Mouse (Mus musculus) heart, adult 18-20 months (tissue): ENCODE measurements at regions not wholly inside any gene's neighbourhood (a gene's known extent, or its start where the extent isn't known, plus 50 kb on each side); places are given as distances from the start of the nearest gene placed in this dataset.
A peak's percentile ranks its signal among the peaks of the same experiment; 100 is the strongest.
"Not testable (repeated sequence)": the region's sequence is repeated elsewhere in the genome, so short reads cannot be mapped to it uniquely, and the experiment has no call there.

Experiments
- DNase-seq, 2 experiments: peaks; one replicate each; pipeline ENCODE4 v3.0.0; 2021 to 2022; ENCODE audit warnings: mixed read lengths in 1 of 2

DNA sequence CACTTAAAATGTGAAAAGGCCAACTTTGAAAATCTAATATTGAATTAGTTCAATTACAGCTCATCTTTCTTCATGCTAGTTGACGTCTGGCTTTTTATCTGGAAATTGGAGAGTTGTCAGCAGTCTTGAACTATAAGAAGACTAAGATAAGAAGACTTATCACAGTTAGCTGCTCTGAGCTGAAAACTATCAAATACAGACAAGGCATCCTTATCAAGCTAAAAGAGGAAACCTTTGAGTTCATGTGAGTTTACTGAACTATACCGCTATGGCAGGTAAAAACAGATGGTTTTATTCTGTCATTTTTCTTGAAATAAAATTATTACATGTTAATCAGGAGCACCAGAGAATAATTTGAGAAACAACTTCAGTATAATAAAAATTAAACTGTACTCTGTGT is 735.2 kb upstream of the Marcks start:
- DNase-seq: no peak

GRCm38 (mm10) chr10:37861001-37861400 is 722.3 kb upstream of the Marcks start:
- DNase-seq: peak; percentile 35 to 76

- no peak for DNase-seq
These were observed 710.6 kb upstream of the Marcks start for GRCm38 (mm10) chr10:37849291-37849846.

DNA sequence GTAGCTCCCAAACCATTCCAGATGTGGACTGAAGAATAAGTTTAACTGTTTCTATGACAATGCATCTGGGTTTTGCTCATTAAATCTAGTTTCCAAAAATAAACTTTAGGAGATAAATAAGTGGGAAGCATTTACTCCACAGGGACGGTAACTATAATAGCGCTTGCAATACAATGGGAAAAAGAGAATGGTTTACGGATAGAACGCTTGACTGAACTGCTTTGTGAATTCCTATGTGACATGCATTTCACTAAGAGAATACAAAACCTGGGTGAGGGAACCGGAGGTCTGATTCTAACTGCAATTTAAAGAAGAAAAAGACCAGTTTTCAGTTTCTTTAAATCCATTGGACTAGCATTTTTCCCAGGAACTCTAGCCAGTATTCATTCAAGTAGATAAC is 704.1 kb upstream of the Marcks start:
- no peak for DNase-seq

DNA sequence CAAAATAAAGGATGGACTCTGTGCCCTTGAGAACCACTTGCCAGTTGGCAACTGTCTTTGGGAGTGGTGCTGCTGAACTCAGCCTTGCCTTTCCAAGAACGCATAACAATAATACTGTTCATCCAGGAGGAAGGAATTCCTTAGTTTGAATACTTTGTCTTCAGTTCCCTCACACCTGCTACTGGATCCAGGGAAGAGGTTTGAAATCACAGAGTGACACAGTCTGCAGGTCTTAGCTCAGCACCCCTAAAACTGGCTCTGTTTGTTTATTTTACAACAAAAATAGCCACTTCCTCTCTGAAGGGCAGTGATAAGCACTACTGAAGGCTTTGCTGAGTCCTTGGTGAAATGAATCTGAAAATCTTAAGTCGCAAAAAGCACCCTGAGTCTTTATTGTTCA is 703.1 kb upstream of the Marcks start:
- peak in 1 of 2 experiments; percentile 8 for DNase-seq

GRCm38 (mm10) chr10:37837721-37838120 is 699.0 kb upstream of the Marcks start:
- DNase-seq: no peak

- no peak for DNase-seq
These were observed 674.3 kb upstream of the Marcks start for GRCm38 (mm10) chr10:37813026-37813425.

DNA sequence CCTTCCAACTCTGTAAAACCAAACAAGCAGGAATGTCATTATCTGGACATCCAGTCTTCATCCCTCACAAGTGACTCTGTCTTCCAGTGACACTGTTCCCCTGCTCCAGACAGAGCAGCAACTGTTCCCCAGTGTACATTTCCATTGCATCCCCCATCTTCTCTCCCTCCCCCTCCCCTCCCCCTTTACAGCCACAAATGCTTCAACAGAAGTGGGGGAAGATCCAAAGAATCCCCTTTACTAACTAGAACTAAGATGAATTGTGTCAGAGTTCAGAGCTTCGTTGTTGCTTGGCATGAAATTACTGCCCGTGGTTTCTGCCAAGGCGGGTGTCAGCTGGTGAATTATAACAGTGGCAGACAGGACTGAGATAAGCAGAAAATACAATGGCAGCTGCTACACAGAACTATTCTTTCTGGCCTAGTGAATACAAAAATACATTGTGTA is 673.7 kb upstream of the Marcks start:
- peak; percentile 50 to 56 for DNase-seq

DNA sequence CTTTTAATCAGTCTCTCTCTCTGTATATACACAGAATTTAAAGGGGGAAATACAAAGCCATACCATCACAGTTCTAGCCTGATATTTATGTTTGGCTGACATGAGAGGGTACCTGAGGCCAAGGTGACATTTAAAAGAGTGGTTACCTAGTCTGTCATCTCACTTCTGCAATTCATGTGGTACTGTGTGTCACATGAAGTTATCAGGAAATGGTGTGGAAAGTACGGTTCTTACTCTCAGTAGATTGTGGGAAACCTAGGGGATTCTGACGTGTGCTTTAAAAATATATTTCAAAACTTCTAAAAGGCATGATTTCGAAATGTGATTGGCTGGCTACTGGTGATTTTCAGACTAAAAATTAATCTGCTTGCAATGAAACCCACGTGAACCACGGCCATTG is 673.1 kb upstream of the Marcks start:
- DNase-seq: no peak

DNA sequence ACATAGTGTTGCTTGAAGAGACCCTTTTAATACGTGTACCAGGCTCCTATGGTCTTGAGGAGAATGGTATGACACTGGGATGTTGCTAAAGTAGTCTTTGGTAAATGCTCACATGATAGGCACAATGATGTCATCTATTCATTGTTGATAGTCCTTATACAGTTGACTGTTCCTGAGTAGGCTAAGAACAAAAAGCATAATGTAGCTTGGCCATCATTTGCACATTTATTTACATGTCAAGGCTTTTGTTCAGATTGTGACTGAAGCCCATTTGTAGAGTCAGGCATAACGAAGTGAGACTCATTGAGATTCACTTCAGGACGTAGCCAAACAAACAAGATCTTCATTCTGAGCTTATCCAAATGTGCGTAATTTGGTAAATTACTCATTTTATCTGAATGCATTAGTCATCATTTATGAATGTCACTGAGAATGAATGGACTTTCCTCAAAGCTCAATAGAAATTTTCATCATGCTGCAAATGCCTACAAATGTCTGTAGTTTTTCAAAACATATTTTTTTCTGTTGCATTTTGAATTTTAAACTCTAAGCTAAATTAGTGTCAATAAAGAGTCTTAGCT is 664.6 kb upstream of the Marcks start:
- DNase-seq: no peak

DNA sequence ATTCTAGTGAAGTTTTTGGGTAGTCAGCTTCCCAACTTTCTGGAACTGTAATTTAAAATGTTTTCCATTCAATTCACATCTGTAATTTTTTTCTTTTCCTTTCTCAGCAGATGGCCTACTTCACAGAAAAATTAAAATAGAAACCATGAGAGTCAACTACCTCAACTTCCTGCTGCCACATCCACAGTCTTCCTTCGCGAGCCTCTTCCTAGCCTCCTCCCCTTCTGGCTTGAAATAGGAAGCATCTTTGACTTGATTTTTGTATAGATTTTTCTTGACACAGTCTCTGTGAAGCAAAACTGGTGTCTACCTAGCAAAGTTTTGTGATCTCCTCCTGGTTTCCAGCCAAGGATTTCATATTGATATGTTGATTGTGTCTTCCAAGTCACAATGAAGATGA is 660.7 kb upstream of the Marcks start:
- no peak for DNase-seq

DNA sequence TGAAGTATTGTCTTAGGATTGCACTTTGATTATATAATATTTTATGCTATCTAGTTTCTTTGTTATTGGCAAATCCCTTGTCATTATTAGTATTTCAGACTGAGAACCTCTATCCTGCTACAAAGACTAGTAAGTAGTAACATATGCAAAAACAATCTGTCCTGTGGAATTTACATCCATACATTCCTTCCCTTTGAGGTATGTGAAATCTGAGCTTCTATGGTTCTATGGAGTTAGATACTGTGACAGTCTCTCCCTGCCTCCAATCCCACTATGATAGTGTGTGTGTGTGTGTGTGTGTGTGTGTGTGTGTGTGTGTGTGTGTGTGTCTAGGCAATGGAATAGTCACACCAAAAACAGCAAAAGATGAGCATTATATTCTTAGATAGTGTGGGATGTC is 659.6 kb upstream of the Marcks start:
- DNase-seq: no peak

GRCm38 (mm10) chr10:37797701-37798100 is 659.0 kb upstream of the Marcks start:
- DNase-seq: no peak

GRCm38 (mm10) chr10:37792878-37793277 is 654.2 kb upstream of the Marcks start:
- peak in 1 of 2 experiments; percentile 6 for DNase-seq

DNA sequence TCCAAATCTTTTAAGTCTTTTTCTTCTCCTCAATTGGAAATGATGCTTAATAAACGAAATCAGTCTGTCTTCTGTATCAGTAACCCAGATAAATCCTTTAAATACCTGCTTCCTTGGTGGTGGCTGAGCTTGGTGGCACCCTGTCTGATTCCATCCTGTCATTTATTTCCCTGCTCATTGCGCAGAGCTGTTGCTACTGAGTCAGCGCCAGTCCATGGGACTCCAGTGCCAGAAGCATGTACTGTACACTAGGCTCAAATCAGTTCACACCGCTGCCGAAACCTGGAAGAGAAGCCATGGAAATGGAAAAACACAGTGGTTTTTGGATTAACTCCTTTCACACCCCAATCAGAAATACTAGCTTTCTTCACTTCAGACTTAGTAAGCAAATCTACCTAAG is 649.3 kb upstream of the Marcks start:
- DNase-seq: no peak

GRCm38 (mm10) chr10:37779383-37780302 is 640.9 kb upstream of the Marcks start:
- DNase-seq: no peak

GRCm38 (mm10) chr10:37760542-37761367 is 622.0 kb upstream of the Marcks start:
- DNase-seq: no peak

DNA sequence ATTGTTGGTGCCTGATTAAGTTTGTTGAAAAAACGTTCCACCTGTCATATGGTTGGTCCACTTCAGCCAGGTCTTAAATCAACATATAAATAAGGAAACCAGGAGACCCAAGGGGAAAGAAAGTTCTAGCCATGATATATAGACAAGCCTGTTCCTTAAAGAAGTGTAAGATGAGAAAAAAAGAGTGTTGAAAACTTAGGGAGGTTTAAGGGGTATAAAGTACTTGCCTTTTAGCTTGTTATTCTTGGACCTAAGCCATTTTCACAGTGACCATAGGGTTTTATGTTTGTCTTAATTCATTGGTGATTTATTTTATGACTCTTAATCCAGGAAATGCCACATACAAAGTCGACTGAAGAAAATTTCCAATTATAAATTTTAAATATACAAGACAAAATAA is 602.9 kb upstream of the Marcks start:
- no peak for DNase-seq

DNA sequence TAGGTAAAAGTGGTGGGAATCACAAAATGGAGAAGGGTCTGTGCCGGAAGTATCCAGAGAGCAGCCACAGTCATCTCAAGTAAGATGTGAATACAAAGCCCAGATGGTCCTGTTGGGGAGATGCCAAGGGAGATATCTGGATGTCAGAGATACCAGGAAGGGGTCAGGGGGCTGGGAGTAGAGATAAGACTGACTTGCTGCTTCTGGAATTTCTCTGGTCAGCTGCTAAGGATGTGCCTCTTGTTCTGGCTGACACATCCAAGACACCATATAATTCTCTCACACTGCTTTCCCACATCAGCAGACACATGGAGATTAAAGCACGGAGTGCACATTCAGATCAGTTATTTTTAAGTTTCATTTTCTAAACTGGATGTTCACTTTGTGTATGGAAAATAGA is 600.3 kb upstream of the Marcks start:
- no peak for DNase-seq

- DNase-seq: no peak
These were observed 586.9 kb upstream of the Marcks start for GRCm38 (mm10) chr10:37725609-37726008.

GRCm38 (mm10) chr10:37724994-37725393 is 586.3 kb upstream of the Marcks start:
- DNase-seq: not testable (repeated sequence)

GRCm38 (mm10) chr10:37720748-37721147 is 582.0 kb upstream of the Marcks start:
- DNase-seq: peak; percentile 4 to 29
